Mouse (Mus musculus): ENCODE data around the gene Podxl2.

The Podxl2 gene

DNA sequence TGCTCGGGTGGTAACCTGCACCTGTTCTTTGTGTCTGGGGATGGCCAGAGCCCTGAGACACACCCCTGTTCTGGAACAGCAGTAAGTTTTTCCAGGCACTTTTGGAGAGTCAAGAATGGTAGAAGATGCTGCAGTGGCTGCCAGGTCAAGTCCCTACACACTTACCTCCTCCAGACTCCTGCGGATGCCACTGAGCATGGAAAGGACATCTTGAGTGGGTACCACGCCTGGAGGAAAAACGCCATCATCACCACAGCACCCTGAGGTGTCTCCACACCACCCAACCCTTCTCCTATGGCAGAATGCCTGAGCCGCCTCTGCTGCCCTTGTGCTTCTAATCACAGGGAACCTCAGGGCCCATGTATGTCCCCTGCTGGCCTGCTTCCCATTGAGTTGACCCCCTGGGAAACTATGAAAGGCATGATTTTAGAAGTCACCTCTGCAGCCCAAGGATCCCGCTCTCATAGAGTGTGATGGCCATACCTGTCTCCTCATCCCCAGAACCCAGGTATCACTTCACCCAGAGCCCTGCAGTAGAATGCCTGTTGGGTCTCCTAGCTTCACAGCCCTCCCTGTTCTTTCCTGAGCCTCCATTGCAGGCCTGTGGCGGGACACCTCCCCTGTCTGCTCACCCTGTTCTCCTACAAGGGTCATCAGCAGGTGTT, 29.8 kb downstream of the Podxl2 start:
- no peak for DNase-seq (ENCODE audit: low spot score in 2 of 2)

GRCm38 (mm10) chr6:88843781-88844725, 30.8 kb downstream of the Podxl2 start:
- no peak for DNase-seq (ENCODE audit: low spot score in 2 of 2)

DNA sequence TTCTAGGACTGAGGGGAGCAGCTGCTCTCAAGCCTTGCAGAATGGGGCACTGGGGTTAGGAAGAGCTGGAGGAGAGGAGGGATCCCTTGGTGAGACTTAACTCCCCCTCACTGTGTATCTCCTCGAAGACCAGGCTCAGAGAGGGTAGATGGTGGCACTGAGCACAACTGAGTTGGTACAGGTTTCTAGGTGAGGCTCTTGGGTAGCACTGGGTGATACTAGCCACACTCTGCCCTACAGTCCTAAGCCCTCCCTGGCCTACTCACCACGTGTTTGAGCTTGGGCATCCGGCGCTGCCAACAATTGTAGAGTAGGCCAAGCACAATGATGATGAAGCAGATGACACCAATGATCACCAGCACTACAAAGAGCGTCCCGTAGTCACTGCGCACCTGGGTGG, 31.6 kb downstream of the Podxl2 start:
- no peak for DNase-seq (ENCODE audit: low spot score in 2 of 2)

GRCm38 (mm10) chr6:88842731-88843151, 32.1 kb downstream of the Podxl2 start:
- DNase-seq (ENCODE audit: low spot score in 2 of 2), result peak in 1 of 2 experiments; percentile 55

DNA sequence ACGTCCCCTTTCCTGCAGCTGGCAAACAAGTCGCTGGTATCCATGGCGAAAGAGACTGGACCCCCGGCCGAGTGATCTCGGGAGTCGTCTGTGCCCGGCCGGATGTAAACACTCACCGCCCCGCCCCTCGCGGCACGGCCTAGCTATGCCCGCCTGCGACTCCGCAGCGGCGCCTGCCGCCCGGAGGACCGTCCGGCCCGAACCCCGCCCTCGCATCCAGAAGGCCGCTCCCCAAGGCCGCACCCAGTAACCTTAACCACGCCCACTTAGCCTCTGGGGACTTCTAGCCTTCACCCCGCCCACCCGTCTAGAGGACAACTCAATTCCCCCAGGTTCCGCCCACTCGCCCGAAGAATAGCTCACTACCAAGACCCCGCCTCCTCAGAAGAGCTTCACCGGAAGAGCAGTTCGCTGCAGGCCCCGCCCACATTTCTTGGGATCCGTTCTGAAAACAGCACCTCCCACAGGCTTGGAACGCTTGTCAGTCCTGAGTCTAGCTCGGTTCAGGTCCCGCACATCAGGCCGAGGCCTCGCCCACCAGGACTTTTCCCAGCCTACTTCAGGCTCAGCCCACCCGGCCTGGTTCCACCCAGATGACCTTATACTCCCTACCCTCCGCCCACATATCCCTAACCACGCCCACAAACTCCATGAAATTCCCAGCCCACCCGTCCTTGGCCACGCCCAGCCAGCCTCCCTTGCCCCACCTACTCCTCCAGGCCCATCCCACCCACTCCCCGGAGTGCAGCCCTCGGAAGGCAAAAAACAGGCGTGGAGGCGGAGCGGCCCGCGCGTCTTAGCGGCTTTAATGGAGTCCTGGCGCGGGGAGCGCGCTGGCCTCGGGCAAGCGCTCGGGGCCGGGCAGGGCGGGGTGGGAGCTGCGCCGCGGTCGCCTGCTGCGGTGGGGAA, 32.8 kb downstream of the Podxl2 start, which contains the start of gene Abtb1:
Abtb1 (minus strand) TSS at position 204 of the 909 bp plus-strand sequence.
- DNase-seq (ENCODE audit: low spot score in 2 of 2), result peak; percentile 98

GRCm38 (mm10) chr6:88841514-88841780, 33.4 kb downstream of the Podxl2 start:
- no peak for DNase-seq (ENCODE audit: low spot score in 2 of 2)

DNA sequence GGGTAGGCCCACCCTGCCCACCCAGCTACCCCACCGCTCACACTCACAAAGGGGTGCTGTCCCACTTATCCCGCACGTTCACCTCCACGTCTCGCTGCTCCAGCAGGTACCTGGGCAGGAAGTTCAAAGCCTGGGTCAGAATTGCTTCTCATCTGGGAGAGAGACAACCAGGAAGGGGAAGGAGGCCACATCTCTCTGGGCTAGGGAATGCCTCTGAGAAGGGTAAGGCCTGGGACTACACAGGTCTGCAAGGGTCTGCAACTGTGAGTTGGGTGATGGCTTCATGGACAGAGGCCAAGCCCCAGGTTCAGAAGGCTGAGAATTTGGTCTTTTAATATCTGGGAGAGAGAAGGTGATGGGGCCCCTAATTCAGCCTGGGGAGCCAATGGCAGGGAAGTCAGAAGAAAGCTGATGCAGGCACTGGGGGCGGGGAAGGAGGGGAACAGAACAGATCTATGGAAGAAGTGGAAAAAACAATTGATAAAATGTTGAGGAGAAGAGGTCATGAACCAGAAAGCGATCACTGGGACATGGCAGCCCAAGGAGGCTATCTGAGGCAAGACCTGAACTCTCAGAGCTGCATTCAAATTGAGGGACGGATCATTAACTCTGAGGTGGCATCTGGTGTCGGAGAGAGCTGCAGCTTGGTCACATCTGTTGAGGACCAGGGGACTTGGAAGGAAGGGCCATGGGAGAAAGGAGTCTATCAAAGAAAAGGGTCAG, 33.9 kb downstream of the Podxl2 start:
- no peak for DNase-seq (ENCODE audit: low spot score in 2 of 2)

GRCm38 (mm10) chr6:88840211-88840610, 34.6 kb downstream of the Podxl2 start:
- no peak for DNase-seq (ENCODE audit: low spot score in 2 of 2)

- no peak for DNase-seq (ENCODE audit: low spot score in 2 of 2)
Measured at GRCm38 (mm10) chr6:88839135-88839970, 35.5 kb downstream of the Podxl2 start.

DNA sequence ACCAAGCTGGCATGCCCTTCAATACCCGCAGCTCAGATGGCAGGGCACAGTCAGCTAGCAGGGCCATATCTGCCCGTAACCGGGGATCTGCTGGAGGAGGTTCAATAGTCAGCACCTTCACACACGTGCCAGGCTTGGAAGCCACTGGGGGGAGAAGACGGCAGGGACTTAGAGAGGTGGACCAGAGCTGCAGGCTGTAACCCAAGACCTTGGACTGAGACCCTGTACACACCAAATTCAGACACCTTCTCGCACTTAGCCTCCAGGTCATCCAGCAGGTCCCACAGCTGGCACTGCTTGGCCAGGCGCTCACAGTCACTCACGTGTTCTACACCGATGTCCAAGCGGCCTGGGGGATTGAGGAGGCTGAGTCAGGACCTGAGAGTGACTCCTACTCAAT, 36.2 kb downstream of the Podxl2 start:
- DNase-seq (ENCODE audit: low spot score in 2 of 2), result no peak

DNA sequence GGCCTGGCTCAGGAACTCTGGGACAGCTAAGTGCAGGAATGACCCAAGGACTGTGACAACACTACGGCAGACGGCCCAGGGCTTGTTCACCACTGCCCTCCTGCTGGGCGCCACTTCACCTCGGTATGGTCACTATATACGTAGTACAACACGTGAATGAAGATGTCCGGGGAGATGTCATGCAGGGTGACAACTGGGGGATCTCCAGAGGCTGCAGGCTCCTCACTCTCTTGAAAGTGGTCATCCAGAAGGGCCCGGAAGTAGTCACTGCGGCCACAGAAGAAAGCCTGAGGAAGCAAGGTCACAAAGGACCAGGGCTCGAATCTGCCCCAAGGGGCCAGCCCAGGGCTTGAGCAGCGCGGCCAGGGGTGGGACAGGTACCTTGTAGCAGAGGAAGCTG, 36.8 kb downstream of the Podxl2 start:
- DNase-seq (ENCODE audit: low spot score in 2 of 2), result no peak

DNA sequence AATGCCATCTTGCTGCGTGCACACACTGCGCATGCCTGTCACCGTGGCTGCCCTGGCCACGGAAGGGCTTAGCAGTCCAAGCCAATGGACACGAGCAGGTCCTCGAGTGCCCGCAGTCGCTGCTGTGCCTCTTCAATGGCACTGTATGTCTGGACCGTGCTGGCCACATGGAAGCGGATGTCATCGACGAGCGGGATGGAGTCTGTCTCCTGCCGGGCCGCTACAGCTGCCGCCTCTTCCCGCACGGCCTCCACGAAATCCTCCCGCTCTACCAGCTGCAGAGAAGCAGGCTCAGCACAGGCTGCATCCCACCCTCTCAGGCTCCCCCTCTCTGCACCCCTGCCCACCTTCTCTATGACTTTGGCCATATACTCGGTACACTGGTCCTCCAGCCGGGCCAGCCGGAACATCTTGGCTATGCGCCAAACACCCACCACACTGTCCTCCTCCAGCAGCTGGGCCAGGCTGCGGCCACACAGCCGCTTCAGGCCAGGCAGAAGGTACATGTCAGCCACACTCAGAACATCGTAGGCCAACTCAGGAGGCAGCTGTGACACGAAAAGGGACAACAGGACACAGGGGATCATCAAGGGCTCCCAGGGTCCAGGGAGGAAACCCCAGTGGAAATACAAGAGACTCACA, 38.5 kb downstream of the Podxl2 start:
- DNase-seq (ENCODE audit: low spot score in 2 of 2), result no peak

- DNase-seq (ENCODE audit: low spot score in 2 of 2), result no peak
Measured at GRCm38 (mm10) chr6:88835047-88835446, 39.8 kb downstream of the Podxl2 start.

GRCm38 (mm10) chr6:88833340-88834140, 41.3 kb downstream of the Podxl2 start:
- no peak for DNase-seq (ENCODE audit: low spot score in 2 of 2)

- DNase-seq (ENCODE audit: low spot score in 2 of 2), result no peak
Measured at GRCm38 (mm10) chr6:88832663-88833062, 42.2 kb downstream of the Podxl2 start.

DNA sequence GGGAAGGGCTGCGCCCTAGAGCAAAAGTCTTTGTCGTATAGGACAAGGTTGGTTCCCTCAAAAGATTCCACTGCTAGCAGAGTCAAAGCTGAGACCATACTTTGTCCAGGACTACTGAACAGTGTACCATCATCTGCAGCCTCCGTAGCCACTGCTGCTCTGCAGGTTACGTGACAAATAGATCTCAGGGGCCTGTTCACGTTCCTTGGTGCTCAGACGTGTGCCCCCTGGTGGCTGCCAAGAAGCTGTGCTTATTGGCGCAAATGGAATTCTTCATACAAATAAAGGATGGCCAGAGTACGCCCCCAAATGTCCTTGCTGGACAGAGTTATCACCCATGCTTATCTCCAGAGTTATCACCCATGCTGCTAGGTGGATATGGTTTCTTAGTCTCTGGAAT, 43.4 kb downstream of the Podxl2 start:
- peak in 1 of 2 experiments; percentile 65 for DNase-seq (ENCODE audit: low spot score in 2 of 2)

DNA sequence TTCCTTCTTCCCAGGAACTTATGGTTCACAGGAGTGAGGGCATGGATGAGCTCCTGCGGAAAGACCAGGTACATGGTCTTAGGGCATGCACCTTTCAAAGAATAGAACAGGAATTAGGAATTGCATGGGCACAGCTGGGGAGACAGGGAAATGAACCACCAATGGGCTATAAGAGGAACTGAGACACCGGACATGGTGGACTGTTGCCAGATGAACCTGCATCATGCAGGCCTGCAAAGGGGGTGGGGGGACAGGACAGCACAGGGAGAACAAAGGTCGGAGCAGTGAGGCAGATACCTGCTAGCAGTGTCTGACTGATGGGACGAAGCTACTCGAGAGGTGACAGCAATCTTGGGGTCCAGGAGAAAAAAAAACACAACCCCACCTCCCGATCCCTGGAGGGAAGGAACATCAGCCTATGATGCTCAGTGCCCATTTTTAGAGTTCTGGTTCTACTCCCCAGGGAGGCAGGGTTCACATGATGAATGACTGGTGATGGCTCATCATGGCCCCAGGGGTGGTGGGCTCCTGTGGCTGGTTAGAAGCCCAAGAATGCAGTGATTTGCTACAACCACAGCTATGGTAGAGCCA, 44.6 kb downstream of the Podxl2 start:
- DNase-seq (ENCODE audit: low spot score in 2 of 2), result no peak

DNA sequence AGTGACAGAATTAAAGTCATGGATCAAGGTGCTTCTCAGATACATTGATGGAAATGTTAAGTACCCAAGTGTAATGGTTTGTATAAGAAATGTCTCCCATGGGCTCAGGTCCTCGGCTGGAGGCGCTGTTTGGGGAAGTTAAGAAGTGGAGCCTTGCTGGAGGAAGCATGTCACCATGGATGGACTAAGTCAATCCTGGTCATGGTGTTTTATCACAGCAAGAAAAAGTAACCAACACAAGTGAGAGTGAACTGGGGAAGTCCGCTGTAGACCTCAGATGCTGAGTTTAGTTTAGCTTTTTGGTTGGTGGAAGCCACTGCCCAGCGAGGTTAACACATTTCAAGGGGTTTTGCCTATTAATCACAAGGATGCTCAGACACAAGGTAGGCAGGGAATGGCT, 45.3 kb downstream of the Podxl2 start:
- no peak for DNase-seq (ENCODE audit: low spot score in 2 of 2)
